Mouse (Mus musculus): ENCODE results near the gene Hspa4l.

Hspa4l gene

DNA sequence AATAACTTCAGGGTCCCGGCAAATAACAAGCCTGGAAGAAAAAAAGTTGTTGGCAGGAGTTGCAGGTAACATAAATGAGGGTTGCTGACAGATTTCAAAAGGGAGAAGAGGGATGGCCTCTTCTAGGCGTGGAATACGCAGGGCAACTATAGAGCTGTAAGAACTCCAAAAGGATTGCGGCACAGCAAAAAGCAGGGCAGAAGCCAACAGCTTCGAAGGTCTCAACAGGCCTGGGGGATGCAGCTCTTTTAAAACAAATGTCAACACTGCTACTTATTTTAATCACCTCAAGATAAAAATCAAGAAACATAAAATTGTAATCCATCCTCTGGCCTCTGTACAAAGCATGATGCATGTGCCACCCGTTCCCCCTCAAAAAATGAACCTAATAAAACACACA is 101.2 kb downstream of the Hspa4l start:
- peak; percentile 7 for DNase-seq
